Comparison of ENCODE assay signal across 8 mouse cellular contexts in genomic region chr3:121349334-121350169, GRCm38 (mm10). TPM values are rescaled to one million over a fixed set of nuclear protein-coding genes. Genes with fewer than 3 reads are reported as not detected.
DNase-seq lines count a peak whose midpoint lies in the region; ATAC-seq lines count a peak whose summit lies in the region.

No protein-coding gene starts in this region.

- H3K27me3 ChIP-seq in forebrain, embryonic 14.5 days (replicated peaks; ENCODE audit: control insufficient read depth, insufficient read depth, low read length): no peaks in the 10 kb centered on the region
- H3K27me3 ChIP-seq in limb, embryonic 15.5 days: no peaks in the 10 kb centered on the region

- H3K9me3 ChIP-seq in forebrain, embryonic 14.5 days (replicated peaks; ENCODE audit: control insufficient read depth, low read length): no peaks in the 10 kb centered on the region
- H3K9me3 ChIP-seq in limb, embryonic 15.5 days: no peaks in the 10 kb centered on the region

- H3K27ac ChIP-seq in forebrain, embryonic 14.5 days (ENCODE audit: low read depth, low read length): no peak overlapping the region
- H3K27ac ChIP-seq in limb, embryonic 15.5 days: no peak overlapping the region

- no peaks in the 10 kb centered on the region for H3K36me3 ChIP-seq in forebrain, embryonic 14.5 days (ENCODE audit: control insufficient read depth, insufficient read depth, low read length)
- H3K36me3 ChIP-seq in limb, embryonic 15.5 days: no peaks in the 10 kb centered on the region

- 29% methylated on average over 33 of the region's 33 CpGs for WGBS in forebrain, embryonic 14.5 days
- 63% methylated on average over 33 of the region's 33 CpGs for WGBS in limb, embryonic 15.5 days

- H3K4me3 ChIP-seq in forebrain, embryonic 14.5 days (ENCODE audit: low read depth, low read length): no peak overlapping the region
- no peak overlapping the region for H3K4me3 ChIP-seq in limb, embryonic 15.5 days

- H3K9ac ChIP-seq in forebrain, embryonic 14.5 days (ENCODE audit: low read length): 0 out of 2 replicates have a peak overlapping the region, but pooled peaks have one; percentile 21
- no peak overlapping the region for H3K9ac ChIP-seq in limb, embryonic 15.5 days

- ATAC-seq in forebrain, embryonic 14.5 days: peak; percentile 50
- ATAC-seq in limb, embryonic 15.5 days (ENCODE audit: insufficient number of reproducible peaks, low FRiP score, low TSS enrichment, low read depth): peak; percentile 50
- ATAC-seq in activated CD4-positive, CD25-positive, alpha-beta regulatory T cell, adult 4 months: no peak

- intact Hi-C loops in heart, postnatal 10 days (cut with DNase I): no loop called here

- peak; percentile 41 to 53 for DNase-seq in heart, postnatal 10 days
- no peak for DNase-seq in heart, adult 9 months (ENCODE audit: low spot score in 2 of 2)
- peak; percentile 17 for DNase-seq in brain, adult 2 months (ENCODE audit: low read depth, low spot score)
- DNase-seq in forebrain, embryonic 14.5 days (ENCODE audit: low spot score): peak; percentile 29
- DNase-seq in adrenal gland, adult 18-20 months (ENCODE audit: low spot score in 2 of 2): no peak
- no peak for DNase-seq in layer of hippocampus, postnatal 25 days (ENCODE audit: extremely low spot score in 1 of 2, low spot score in 1 of 2)

- peak overlapping the region; percentile 1; the same call in 1 of the 2 replicates for H3K4me2 ChIP-seq in forebrain, embryonic 14.5 days (ENCODE audit: low read length)
- H3K4me2 ChIP-seq in limb, embryonic 15.5 days: no peak overlapping the region

- peaks cover 10% of the 10 kb centered on the region; the same call in 1 of the 2 replicates for H3K4me1 ChIP-seq in forebrain, embryonic 14.5 days (ENCODE audit: control insufficient read depth, insufficient read depth, low read length)
- H3K4me1 ChIP-seq in limb, embryonic 15.5 days: peaks cover 42% of the 10 kb centered on the region

RNA-seq across cellular contexts. Expression of gene Alg14, which starts 58.0 kb away (rescaled TPM):
- total RNA-seq in heart, postnatal 10 days (2021): 10 to 100 TPM; 16.6 to 17.0 TPM
- polyA plus RNA-seq in forebrain, embryonic 14.5 days (2014; fragmentation: Nextera tagmentation; extraction: Ambion mirVana): 40.9 and 46.6 TPM in 2 replicates
- polyA plus RNA-seq in limb, embryonic 15.5 days (2015; fragmentation: Nextera tagmentation; extraction: Ambion mirVana): 41.6 and 43.9 TPM in 2 replicates
- total RNA-seq in adrenal gland, adult 18-20 months (2021): 10 to 100 TPM; 31.8 to 32.1 TPM
- 10 to 100 TPM; 13.7 to 21.5 TPM for polyA plus RNA-seq in activated CD4-positive, CD25-positive, alpha-beta regulatory T cell, adult 4 months (2017; shearing (Covaris generic))
- 10 to 100 TPM; 12.3 to 13.3 TPM for total RNA-seq in layer of hippocampus, postnatal 25 days (2021)

Comparison
In these comparisons a context has a peak if more than half of its experiments do, and no peak if none do; other contexts are left out.
1. DNase-seq: peak in heart, postnatal 10 days (2 of 2), brain, adult 2 months (single experiment) and forebrain, embryonic 14.5 days (single experiment); none in heart, adult 9 months (0 of 2), adrenal gland, adult 18-20 months (0 of 2) and layer of hippocampus, postnatal 25 days (0 of 2).